Mouse (Mus musculus) embryonic facial prominence, embryonic 14.5 days (tissue): ENCODE measurements around the gene Gm10147. TPM values are rescaled to one million over a fixed set of nuclear protein-coding genes. Genes with fewer than 3 reads are reported as not detected.
"Not testable (repeated sequence)": the region's sequence is repeated elsewhere in the genome, so short reads cannot be mapped to it uniquely, and the experiment has no call there.

Experiments used
- ATAC-seq: fragments of 200-750 bp; cut with Nextera tagmentation; 2 replicates; pipeline ENCODE4 v1.8.0; 2017; ENCODE audit warnings: low read depth, moderate number of reproducible peaks, moderate TSS enrichment
- DNase-seq: peaks from one replicate; pipeline ENCODE4 v3.0.0-alpha.2; 2015; ENCODE audit warnings: low spot score
- H3K27ac ChIP-seq: fragments of 300-500 bp; sonication (generic); replicated peaks from 2 replicates; pipeline ENCODE4 v1.5.1; 2014; ENCODE audit warnings: low read depth, mild to moderate bottlenecking, low read length, moderate library complexity
- H3K27me3 ChIP-seq: fragments of 300-500 bp; sonication (generic); replicated peaks from 2 replicates; pipeline ENCODE4 v1.6.1; 2014; ENCODE audit warnings: low read length; ENCODE audit not compliant: control insufficient read depth, insufficient read depth
- H3K36me3 ChIP-seq: fragments of 300-500 bp; sonication (generic); 2 replicates; pipeline ENCODE4 v1.6.1; 2014; ENCODE audit warnings: low read length, mixed read lengths; ENCODE audit not compliant: control insufficient read depth, insufficient read depth
- H3K4me1 ChIP-seq: fragments of 300-500 bp; sonication (generic); 2 replicates; pipeline ENCODE4 v1.6.1; 2014; ENCODE audit warnings: antibody characterized with exemption, low read length; ENCODE audit not compliant: control insufficient read depth, insufficient read depth
- H3K4me2 ChIP-seq: fragments of 300-500 bp; sonication (generic); 2 replicates; pipeline ENCODE4 v1.6.1; 2014; ENCODE audit warnings: low read depth, mild to moderate bottlenecking, low read length, moderate library complexity, mixed read lengths
- H3K4me3 ChIP-seq: fragments of 300-500 bp; sonication (generic); 2 replicates; pipeline ENCODE4 v1.5.1; 2014; ENCODE audit warnings: low read depth, mild to moderate bottlenecking, low read length
- H3K9ac ChIP-seq: fragments of 300-500 bp; sonication (generic); 2 replicates; pipeline ENCODE4 v1.6.1; 2014; ENCODE audit warnings: low read depth, mild to moderate bottlenecking, low read length, moderate library complexity, mixed read lengths
- H3K9me3 ChIP-seq: fragments of 300-500 bp; sonication (generic); 2 replicates; pipeline ENCODE4 v1.6.1; 2016; ENCODE audit warnings: low read length; ENCODE audit not compliant: control insufficient read depth
- WGBS: fragments of 180-500 bp; shearing (Covaris S2); extraction: QIAGEN DNeasy Blood & Tissue Kit; methylation state at CpG from one replicate; pipeline ENCODE4 v1.1.7; 2014; 5-methylcytosine and 5-hydroxymethylcytosine counted together
- microRNA-seq: library from miRNA; unstranded; fragments of <30 nt; microRNA quantifications from one replicate; pipeline ENCODE4, GENCODE M21; 2016; ENCODE audit warnings: borderline number of aligned reads
- polyA plus RNA-seq: library from polyadenylated mRNA; unstranded; fragments of >200 nt; fragmentation: Nextera tagmentation; extraction: Ambion mirVana; gene quantifications from 2 replicates; pipeline ENCODE4 v1.2.1, GENCODE M21; 2014

The Gm10147 gene
- not detected in 2 replicates for polyA plus RNA-seq

- not testable (repeated sequence) for H3K27me3 ChIP-seq, H3K4me2 ChIP-seq, H3K36me3 ChIP-seq, DNase-seq, H3K4me1 ChIP-seq, H3K27ac ChIP-seq, H3K9me3 ChIP-seq, H3K4me3 ChIP-seq, ATAC-seq, H3K9ac ChIP-seq
- WGBS = no CpG with 5 or more reads among the region's 7 CpGs
Observed at GRCm38 (mm10) chrX:28607742-28608141, at the start of gene Gm10147. Gene Gm10147 (minus strand): TSS chrX:28607842.

Small RNA genes within 50 kb of the gene (microRNA-seq; reads per million reads assigned to microRNA genes)
- gene Gm44499 = not detected
